Mouse (Mus musculus) kidney, embryonic 15.5 days (tissue): ENCODE measurements around the gene Slc38a1. TPM values are rescaled to one million over a fixed set of nuclear protein-coding genes. Genes with fewer than 3 reads are reported as not detected.
"Not testable (repeated sequence)": the region's sequence is repeated elsewhere in the genome, so short reads cannot be mapped to it uniquely, and the experiment has no call there.

ENCODE experiments used
- ATAC-seq: fragments of 200-750 bp; cut with Nextera tagmentation; replicated peaks from 2 replicates; pipeline ENCODE4 v1.8.0; 2017; ENCODE audit warnings: moderate TSS enrichment; ENCODE audit not compliant: low FRiP score
- H3K27ac ChIP-seq: fragments of 300-500 bp; sonication (generic); 2 replicates; pipeline ENCODE4 v1.5.1; 2015; ENCODE audit warnings: mild to moderate bottlenecking, inconsistent platforms
- H3K27me3 ChIP-seq: fragments of 300-500 bp; sonication (generic); 2 replicates; pipeline ENCODE4 v1.6.1; 2015; ENCODE audit warnings: inconsistent platforms
- H3K36me3 ChIP-seq: fragments of 300-500 bp; sonication (generic); 2 replicates; pipeline ENCODE4 v1.6.1; 2015; ENCODE audit warnings: inconsistent platforms
- H3K4me1 ChIP-seq: fragments of 300-500 bp; sonication (generic); 2 replicates; pipeline ENCODE4 v1.6.1; 2015; ENCODE audit warnings: inconsistent platforms
- H3K4me2 ChIP-seq: fragments of 300-500 bp; sonication (generic); 2 replicates; pipeline ENCODE4 v1.6.1; 2015; ENCODE audit warnings: moderate library complexity, mild to moderate bottlenecking, inconsistent platforms
- H3K4me3 ChIP-seq: fragments of 300-500 bp; sonication (generic); replicated peaks from 2 replicates; pipeline ENCODE4 v1.5.1; 2015; ENCODE audit warnings: mild to moderate bottlenecking, inconsistent platforms
- H3K9ac ChIP-seq: fragments of 300-500 bp; sonication (generic); 2 replicates; pipeline ENCODE4 v1.6.1; 2015; ENCODE audit warnings: mild to moderate bottlenecking, inconsistent platforms
- H3K9me3 ChIP-seq: fragments of 300-500 bp; sonication (generic); replicated peaks from 2 replicates; pipeline ENCODE4 v1.6.1; 2016; ENCODE audit warnings: inconsistent platforms
- WGBS: fragments of 180-500 bp; shearing (Covaris S2); methylation state at CpG from one replicate; pipeline ENCODE4 v1.1.7; 2015; ENCODE audit warnings: mixed read lengths; 5-methylcytosine and 5-hydroxymethylcytosine counted together
- polyA plus RNA-seq: library from polyadenylated mRNA; unstranded; fragments of >200 nt; fragmentation: Nextera tagmentation; extraction: Ambion mirVana; gene quantifications from 2 replicates; pipeline ENCODE4 v1.2.1, GENCODE M21; 2015

Slc38a1 gene
- polyA plus RNA-seq, 1 experiment from 2014 or later = 69.9 TPM

- 77% methylated on average over 19 of the region's 19 CpGs for WGBS
- H3K27ac ChIP-seq = 0 out of 2 replicates have a peak overlapping the region, but pooled peaks have one; percentile 0
- no peak overlapping the region for H3K4me2 ChIP-seq
- H3K9me3 ChIP-seq = no peaks in the 10 kb centered on the region; the same call in 1 of the 2 replicates
- H3K36me3 ChIP-seq = peaks cover 42% of the 10 kb centered on the region
- H3K27me3 ChIP-seq = no peaks in the 10 kb centered on the region
- no peak overlapping the region for H3K9ac ChIP-seq
- H3K4me1 ChIP-seq = peaks cover 18% of the 10 kb centered on the region
- ATAC-seq = no peak
- H3K4me3 ChIP-seq = no peak overlapping the region
Measured at GRCm38 (mm10) chr15:96634670-96635405, 7.9 kb downstream of the Slc38a1 start.

- H3K9me3 ChIP-seq = no peaks in the 10 kb centered on the region; the same call in 1 of the 2 replicates
Measured at GRCm38 (mm10) chr15:96632201-96632600, 10.5 kb downstream of the Slc38a1 start.

GRCm38 (mm10) chr15:96631107-96631718 lies 11.5 kb downstream of the Slc38a1 start:
- Histone ChIP-seq H3K27me3 (no peaks in the 10 kb centered on the region), H3K27ac (no peak overlapping the region), H3K4me3 (no peak overlapping the region), H3K9ac (no peak overlapping the region), H3K9me3 (no peaks in the 10 kb centered on the region; the same call in 1 of the 2 replicates), H3K4me1 (no peaks in the 10 kb centered on the region), H3K36me3 (peaks cover 40% of the 10 kb centered on the region), H3K4me2 (no peak overlapping the region)
- WGBS = 84% methylated on average over 13 of the region's 13 CpGs
- no peak for ATAC-seq

More at GRCm38 (mm10) chr15:96632201-96632600, 10.5 kb downstream of the Slc38a1 start:
- no peaks in the 10 kb centered on the region for H3K27me3 ChIP-seq
- H3K4me1 ChIP-seq = no peaks in the 10 kb centered on the region
- H3K36me3 ChIP-seq = peaks cover 42% of the 10 kb centered on the region
- 95% methylated on average over 5 of the region's 5 CpGs for WGBS
- H3K27ac ChIP-seq = no peak overlapping the region
- ATAC-seq = no peak
- H3K9ac ChIP-seq = no peak overlapping the region
- no peak overlapping the region for H3K4me3 ChIP-seq
- no peak overlapping the region for H3K4me2 ChIP-seq

GRCm38 (mm10) chr15:96628256-96628655 lies 14.5 kb downstream of the Slc38a1 start:
- H3K4me2 ChIP-seq = no peak overlapping the region
- no peak for ATAC-seq
- H3K27ac ChIP-seq = no peak overlapping the region
- no peak overlapping the region for H3K9ac ChIP-seq
- 92% methylated on average over 7 of the region's 7 CpGs for WGBS
- no peak overlapping the region for H3K4me3 ChIP-seq
- H3K27me3 ChIP-seq = no peaks in the 10 kb centered on the region
- no peaks in the 10 kb centered on the region for H3K4me1 ChIP-seq
- no peaks in the 10 kb centered on the region for H3K9me3 ChIP-seq
- peaks cover 28% of the 10 kb centered on the region for H3K36me3 ChIP-seq

- Histone ChIP-seq H3K4me1 (no peaks in the 10 kb centered on the region), H3K36me3 (peaks cover 30% of the 10 kb centered on the region), H3K4me3 (no peak overlapping the region), H3K27me3 (no peaks in the 10 kb centered on the region), H3K9me3 (peaks cover 4% of the 10 kb centered on the region; the same call in 1 of the 2 replicates), H3K9ac (no peak overlapping the region), H3K27ac (no peak overlapping the region), H3K4me2 (no peak overlapping the region)
- no peak for ATAC-seq
- WGBS = 80% methylated on average over 5 of the region's 5 CpGs
Measured at GRCm38 (mm10) chr15:96626871-96627270, 15.8 kb downstream of the Slc38a1 start.

GRCm38 (mm10) chr15:96625012-96625411 lies 17.7 kb downstream of the Slc38a1 start:
- H3K9ac ChIP-seq, H3K4me2 ChIP-seq, H3K9me3 ChIP-seq, H3K27me3 ChIP-seq, H3K4me3 ChIP-seq, ATAC-seq, H3K27ac ChIP-seq, H3K4me1 ChIP-seq: not testable (repeated sequence)
- H3K36me3 ChIP-seq = peaks cover 42% of the 10 kb centered on the region
- WGBS = 84% methylated on average over 9 of the region's 9 CpGs

GRCm38 (mm10) chr15:96622376-96622775 lies 20.3 kb downstream of the Slc38a1 start:
- Histone ChIP-seq H3K4me2 (no peak overlapping the region), H3K4me3 (no peak overlapping the region), H3K4me1 (no peaks in the 10 kb centered on the region), H3K9ac (no peak overlapping the region), H3K36me3 (peaks cover 61% of the 10 kb centered on the region), H3K9me3 (peaks cover 4% of the 10 kb centered on the region; the same call in 1 of the 2 replicates), H3K27me3 (no peaks in the 10 kb centered on the region), H3K27ac (no peak overlapping the region)
- 95% methylated on average over 7 of the region's 7 CpGs for WGBS
- ATAC-seq = no peak

- no peak for ATAC-seq
- peaks cover 4% of the 10 kb centered on the region; the same call in 1 of the 2 replicates for H3K9me3 ChIP-seq
- H3K36me3 ChIP-seq = peaks cover 67% of the 10 kb centered on the region
- H3K27ac ChIP-seq = no peak overlapping the region
- 84% methylated on average over 6 of the region's 6 CpGs for WGBS
- no peak overlapping the region for H3K4me3 ChIP-seq
- no peaks in the 10 kb centered on the region for H3K27me3 ChIP-seq
- no peaks in the 10 kb centered on the region for H3K4me1 ChIP-seq
- no peak overlapping the region for H3K9ac ChIP-seq
- no peak overlapping the region for H3K4me2 ChIP-seq
Measured at GRCm38 (mm10) chr15:96621686-96622085, 21.0 kb downstream of the Slc38a1 start.

GRCm38 (mm10) chr15:96617555-96617954 lies 25.2 kb downstream of the Slc38a1 start:
- Histone ChIP-seq H3K27ac (no peak overlapping the region), H3K4me2 (no peak overlapping the region), H3K9me3 (peaks cover 21% of the 10 kb centered on the region), H3K27me3 (no peaks in the 10 kb centered on the region), H3K4me3 (no peak overlapping the region), H3K36me3 (peaks cover 87% of the 10 kb centered on the region), H3K4me1 (no peaks in the 10 kb centered on the region), H3K9ac (no peak overlapping the region)
- no peak for ATAC-seq
- 94% methylated on average over 7 of the region's 7 CpGs for WGBS

GRCm38 (mm10) chr15:96608671-96609070 lies 34.0 kb downstream of the Slc38a1 start:
- Histone ChIP-seq H3K27me3 (no peaks in the 10 kb centered on the region), H3K9ac (no peak overlapping the region), H3K4me3 (no peak overlapping the region), H3K36me3 (peaks cover 63% of the 10 kb centered on the region), H3K27ac (no peak overlapping the region), H3K9me3 (no peaks in the 10 kb centered on the region), H3K4me2 (no peak overlapping the region), H3K4me1 (peaks cover 27% of the 10 kb centered on the region)
- WGBS = 80% methylated on average over 7 of the region's 7 CpGs
- no peak for ATAC-seq

- H3K4me2 ChIP-seq = no peak overlapping the region
Measured at GRCm38 (mm10) chr15:96607422-96607821, 35.3 kb downstream of the Slc38a1 start.

GRCm38 (mm10) chr15:96604282-96604681 lies 38.4 kb downstream of the Slc38a1 start:
- ATAC-seq = peak; percentile 72
- Histone ChIP-seq H3K27me3 (no peaks in the 10 kb centered on the region), H3K4me2 (no peak overlapping the region), H3K27ac (peak overlapping the region; percentile 60), H3K36me3 (peaks cover 41% of the 10 kb centered on the region), H3K4me1 (peaks cover 28% of the 10 kb centered on the region), H3K9ac (no peak overlapping the region), H3K9me3 (no peaks in the 10 kb centered on the region), H3K4me3 (no peak overlapping the region)
- WGBS = 49% methylated on average over 10 of the region's 10 CpGs

More at GRCm38 (mm10) chr15:96607422-96607821, 35.3 kb downstream of the Slc38a1 start:
- ATAC-seq = peak; percentile 82
- Histone ChIP-seq H3K4me1 (peaks cover 27% of the 10 kb centered on the region), H3K27me3 (no peaks in the 10 kb centered on the region), H3K9me3 (no peaks in the 10 kb centered on the region), H3K36me3 (peaks cover 51% of the 10 kb centered on the region), H3K9ac (no peak overlapping the region), H3K27ac (no peak overlapping the region), H3K4me3 (no peak overlapping the region)
- 44% methylated on average over 5 of the region's 5 CpGs for WGBS
